Mouse (Mus musculus) liver, adult 2 months (tissue): ENCODE measurements around the gene Gls.

Source experiments
- CTCF ChIP-seq: fragments of 200-500 bp; IDR thresholded peaks from 2 replicates; pipeline ENCODE4 v1.5.1; 2011; ENCODE audit warnings: low read depth, low read length, control low read depth
- POLR2A ChIP-seq: fragments of 200-500 bp; IDR thresholded peaks from 2 replicates; pipeline ENCODE4 v1.6.1; 2011; ENCODE audit warnings: low read length, control low read depth; ENCODE audit not compliant: insufficient read depth; ENCODE audit errors: extremely low read depth

DNA sequence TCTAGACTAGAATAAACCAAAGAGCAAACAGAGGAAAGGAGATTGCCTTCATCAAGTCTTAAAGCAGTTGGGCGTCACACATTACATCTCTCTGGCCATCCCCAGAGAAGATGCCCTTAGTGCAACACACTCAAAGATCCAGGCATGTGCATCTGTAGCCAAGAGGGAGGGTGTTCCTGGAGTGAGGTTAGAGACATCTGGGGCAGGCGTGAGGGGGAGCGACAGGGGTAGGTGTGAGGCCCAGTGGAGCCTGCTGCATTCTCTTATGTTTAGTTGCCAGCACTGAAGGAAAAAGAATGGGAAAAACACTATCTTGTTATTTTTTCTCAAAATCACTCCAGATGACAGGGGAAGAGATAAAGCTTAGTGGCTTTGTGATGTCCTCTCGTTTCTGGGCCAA lies 89.8 kb downstream of the Gls start:
- TF ChIP-seq POLR2A (no peak), CTCF (no peak)
